Mouse (Mus musculus): ENCODE results near the gene Cbll1. TPM values are rescaled to one million over a fixed set of nuclear protein-coding genes. Genes with fewer than 3 reads are reported as not detected.
A peak's percentile ranks its signal among the peaks of the same experiment; 100 is the strongest.
"Not testable (repeated sequence)": the region's sequence is repeated elsewhere in the genome, so short reads cannot be mapped to it uniquely, and the experiment has no call there.

The Cbll1 gene
- total and polyA plus RNA-seq, 2 experiments from 2014 or later = 14.5 to 16.3 TPM

- H3K27me3 ChIP-seq (ENCODE audit: insufficient read depth, low read length) = no peaks in the 10 kb centered on the region
- WGBS = 70% methylated on average over 4 of the region's 4 CpGs
Measured at GRCm38 (mm10) chr12:31501266-31501665, 1.9 kb upstream of the Cbll1 start.

DNA sequence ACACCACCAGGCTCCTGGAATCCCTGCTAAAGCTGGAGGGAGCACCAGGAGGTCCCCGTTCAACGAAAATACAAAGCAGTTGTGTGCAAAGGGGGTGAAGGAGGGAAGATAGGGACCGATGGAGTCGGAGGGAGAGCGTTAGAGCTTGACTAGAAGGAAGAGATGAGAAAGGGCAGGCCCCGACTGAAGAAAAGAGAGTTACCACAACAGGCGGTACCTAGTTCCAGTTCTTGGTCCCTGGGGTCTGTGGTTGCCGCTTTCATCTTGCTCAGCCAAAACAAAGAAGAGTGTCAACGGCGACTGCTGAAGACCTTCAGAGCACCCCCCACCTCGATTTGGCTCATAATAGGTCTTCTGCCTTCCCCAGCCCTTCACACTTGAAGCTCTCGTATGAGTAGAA is 780 bp upstream of the Cbll1 start:
- H3K4me3 ChIP-seq (ENCODE audit: low read length) = peak overlapping the region; percentile 95
- no peak for TF ChIP-seq CTCF (IDR thresholded peaks at IDR 0.05; ENCODE audit: low read depth)
- peak; percentile 16 for ATAC-seq

More at GRCm38 (mm10) chr12:31501266-31501665, 1.9 kb upstream of the Cbll1 start:
- H3K36me3 ChIP-seq (ENCODE audit: insufficient read depth, low read length) = no peaks in the 10 kb centered on the region
- H3K9ac ChIP-seq (replicated peaks; ENCODE audit: low read length) = no peak overlapping the region
- no peak for TF ChIP-seq CTCF (IDR thresholded peaks at IDR 0.05; ENCODE audit: low read depth)
- H3K4me3 ChIP-seq (ENCODE audit: low read length) = no peak overlapping the region
- H3K27ac ChIP-seq = no peak overlapping the region
- ATAC-seq (no peak), DNase-seq (ENCODE audit: low spot score) (no peak)
- H3K9me3 ChIP-seq (ENCODE audit: low read length) = no peaks in the 10 kb centered on the region
- H3K4me1 ChIP-seq (ENCODE audit: insufficient read depth, low read length) = 0 out of 2 replicates have a peak, but pooled peaks cover 10% of the 10 kb centered on the region
- H3K4me2 ChIP-seq (ENCODE audit: low read depth, low read length) = no peak overlapping the region

DNA sequence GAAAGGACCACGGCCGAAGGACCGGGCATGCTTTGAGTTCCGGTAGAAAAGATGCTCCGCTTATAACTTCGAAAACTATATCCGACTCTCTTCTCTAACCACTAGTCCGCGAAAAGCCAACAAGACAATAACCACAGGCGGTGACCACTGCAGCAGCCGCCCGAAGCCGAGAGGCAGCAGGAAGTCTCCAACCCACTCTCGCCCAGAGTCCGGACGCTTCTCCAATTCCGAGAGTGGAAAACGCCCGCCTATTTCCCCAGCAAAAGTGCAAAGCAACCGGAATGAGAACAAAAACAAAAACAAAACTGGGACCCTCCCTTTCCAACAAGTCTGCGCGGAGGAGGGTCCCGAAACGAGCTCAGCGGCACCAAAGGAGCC is 491 bp downstream of the Cbll1 start:
- no peak for ATAC-seq
- DNase-seq (ENCODE audit: low spot score) = peak; percentile 23
- Histone ChIP-seq H3K9ac (replicated peaks; ENCODE audit: low read length) (peak overlapping the region; percentile 84), H3K27me3 (ENCODE audit: insufficient read depth, low read length) (no peaks in the 10 kb centered on the region), H3K4me3 (ENCODE audit: low read length) (peak overlapping the region; percentile 95), H3K9me3 (ENCODE audit: low read length) (no peaks in the 10 kb centered on the region), H3K4me2 (ENCODE audit: low read depth, low read length) (peak overlapping the region; percentile 84), H3K4me1 (ENCODE audit: insufficient read depth, low read length) (0 out of 2 replicates have a peak, but pooled peaks cover 10% of the 10 kb centered on the region), H3K36me3 (ENCODE audit: insufficient read depth, low read length) (no peaks in the 10 kb centered on the region), H3K27ac (peak overlapping the region; percentile 96)
- TF ChIP-seq CTCF (IDR thresholded peaks at IDR 0.05; ENCODE audit: low read depth) = no peak
- 2% methylated on average over 25 of the region's 25 CpGs for WGBS

More for the DNA sequence above, 780 bp upstream of the Cbll1 start:
- H3K27me3 ChIP-seq (ENCODE audit: insufficient read depth, low read length) = no peaks in the 10 kb centered on the region
- H3K9me3 ChIP-seq (ENCODE audit: low read length) = no peaks in the 10 kb centered on the region
- H3K36me3 ChIP-seq (ENCODE audit: insufficient read depth, low read length) = no peaks in the 10 kb centered on the region
- 0 out of 2 replicates have a peak, but pooled peaks cover 10% of the 10 kb centered on the region for H3K4me1 ChIP-seq (ENCODE audit: insufficient read depth, low read length)
- peak; percentile 63 for DNase-seq (ENCODE audit: low spot score)
- peak overlapping the region; percentile 84 for H3K9ac ChIP-seq (replicated peaks; ENCODE audit: low read length)
- 1% methylated on average over 12 of the region's 12 CpGs for WGBS
- H3K27ac ChIP-seq = peak overlapping the region; percentile 96
- peak overlapping the region; percentile 84 for H3K4me2 ChIP-seq (ENCODE audit: low read depth, low read length)

DNA sequence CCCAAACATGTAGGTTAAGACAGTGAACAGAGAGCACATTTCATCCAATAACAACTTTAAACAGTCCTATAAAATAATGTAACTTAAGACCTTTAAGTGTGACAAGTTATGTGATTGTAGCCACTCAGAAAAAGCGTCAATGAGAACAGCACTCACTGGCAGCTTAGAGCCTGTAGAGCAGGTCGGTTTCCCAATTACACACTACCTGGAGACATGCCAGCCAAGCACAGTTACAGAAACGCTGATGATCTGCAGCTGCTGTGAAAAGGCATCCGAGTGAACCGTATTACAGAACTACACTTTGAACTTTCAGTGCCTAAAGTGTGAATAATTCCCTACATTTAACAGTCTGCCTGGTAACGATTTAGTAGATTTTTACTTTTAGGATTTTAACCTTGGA is 13.0 kb downstream of the Cbll1 start:
- Histone ChIP-seq H3K9me3 (ENCODE audit: low read length) (no peaks in the 10 kb centered on the region), H3K4me2 (ENCODE audit: low read depth, low read length) (no peak overlapping the region), H3K27ac (no peak overlapping the region), H3K27me3 (ENCODE audit: insufficient read depth, low read length) (no peaks in the 10 kb centered on the region), H3K4me1 (ENCODE audit: insufficient read depth, low read length) (no peaks in the 10 kb centered on the region), H3K9ac (replicated peaks; ENCODE audit: low read length) (no peak overlapping the region), H3K4me3 (ENCODE audit: low read length) (no peak overlapping the region), H3K36me3 (ENCODE audit: insufficient read depth, low read length) (peaks cover 18% of the 10 kb centered on the region)
- 62% methylated on average over 6 of the region's 6 CpGs for WGBS
- peak; percentile 20 for DNase-seq (ENCODE audit: low spot score)
- TF ChIP-seq CTCF (IDR thresholded peaks at IDR 0.05; ENCODE audit: low read depth) = no peak
- ATAC-seq = no peak

GRCm38 (mm10) chr12:31478182-31478581 is 21.2 kb downstream of the Cbll1 start:
- H3K4me2 ChIP-seq (ENCODE audit: low read depth, low read length); H3K27me3 ChIP-seq (ENCODE audit: insufficient read depth, low read length); H3K27ac ChIP-seq; H3K36me3 ChIP-seq (ENCODE audit: insufficient read depth, low read length); H3K9ac ChIP-seq (replicated peaks; ENCODE audit: low read length); DNase-seq (ENCODE audit: low spot score); H3K9me3 ChIP-seq (ENCODE audit: low read length); H3K4me3 ChIP-seq (ENCODE audit: low read length); ATAC-seq; H3K4me1 ChIP-seq (ENCODE audit: insufficient read depth, low read length): not testable (repeated sequence)
- WGBS = 93% methylated on average over 4 of the region's 6 CpGs

GRCm38 (mm10) chr12:31462615-31463014 is 36.8 kb downstream of the Cbll1 start:
- 84% methylated on average over 4 of the region's 4 CpGs for WGBS
- DNase-seq (ENCODE audit: low spot score) (no peak), ATAC-seq (no peak)
- no peak overlapping the region for H3K9ac ChIP-seq (replicated peaks; ENCODE audit: low read length)
- H3K27me3 ChIP-seq (ENCODE audit: insufficient read depth, low read length) = no peaks in the 10 kb centered on the region
- H3K4me3 ChIP-seq (ENCODE audit: low read length) = no peak overlapping the region
- H3K36me3 ChIP-seq (ENCODE audit: insufficient read depth, low read length) = no peaks in the 10 kb centered on the region
- no peak overlapping the region for H3K4me2 ChIP-seq (ENCODE audit: low read depth, low read length)
- no peak overlapping the region for H3K27ac ChIP-seq
- no peaks in the 10 kb centered on the region for H3K9me3 ChIP-seq (ENCODE audit: low read length)
- TF ChIP-seq CTCF (IDR thresholded peaks at IDR 0.05; ENCODE audit: low read depth) = no peak
- H3K4me1 ChIP-seq (ENCODE audit: insufficient read depth, low read length) = no peaks in the 10 kb centered on the region

GRCm38 (mm10) chr12:31461371-31461770 is 38.0 kb downstream of the Cbll1 start:
- TF ChIP-seq CTCF (IDR thresholded peaks at IDR 0.05; ENCODE audit: low read depth) = no peak
- no peak for ATAC-seq
- no peak overlapping the region for H3K9ac ChIP-seq (replicated peaks; ENCODE audit: low read length)

More at GRCm38 (mm10) chr12:31461371-31461770, 38.0 kb downstream of the Cbll1 start:
- WGBS = 91% methylated on average over 9 of the region's 9 CpGs
- H3K36me3 ChIP-seq (ENCODE audit: insufficient read depth, low read length) = no peaks in the 10 kb centered on the region
- no peak overlapping the region for H3K4me2 ChIP-seq (ENCODE audit: low read depth, low read length)
- no peaks in the 10 kb centered on the region for H3K27me3 ChIP-seq (ENCODE audit: insufficient read depth, low read length)
- no peaks in the 10 kb centered on the region for H3K4me1 ChIP-seq (ENCODE audit: insufficient read depth, low read length)
- no peaks in the 10 kb centered on the region for H3K9me3 ChIP-seq (ENCODE audit: low read length)
- no peak for DNase-seq (ENCODE audit: low spot score)
- no peak overlapping the region for H3K4me3 ChIP-seq (ENCODE audit: low read length)
- H3K27ac ChIP-seq = no peak overlapping the region
